Mouse (Mus musculus): ENCODE data around the gene Zcchc8.
"Not testable (repeated sequence)": the region's sequence is repeated elsewhere in the genome, so short reads cannot be mapped to it uniquely, and the experiment has no call there.

Zcchc8 gene

GRCm38 (mm10) chr5:123720328-123721311 is at the start of gene Zcchc8:
Zcchc8 (minus strand) TSS chr5:123721100.
- peak; percentile 97 for DNase-seq

GRCm38 (mm10) chr5:123766455-123766854 is 45.6 kb upstream of the Zcchc8 start:
- not testable (repeated sequence) for DNase-seq

GRCm38 (mm10) chr5:123765506-123765905 is 44.6 kb upstream of the Zcchc8 start:
- DNase-seq: no peak

- peak; percentile 100 for DNase-seq
These were observed 28.5 kb upstream of the Zcchc8 start, which contains the start of the genes Rsrc2 and Kntc1 for GRCm38 (mm10) chr5:123749065-123750064. Rsrc2 (minus strand) TSS chr5:123749414. Kntc1 (plus strand) TSS chr5:123749716.

- DNase-seq: no peak
These were observed 27.6 kb upstream of the Zcchc8 start for GRCm38 (mm10) chr5:123748339-123749064.

GRCm38 (mm10) chr5:123747604-123748003 is 26.7 kb upstream of the Zcchc8 start:
- no peak for DNase-seq

- no peak for DNase-seq
These were observed 25.4 kb upstream of the Zcchc8 start for GRCm38 (mm10) chr5:123746253-123746652.

GRCm38 (mm10) chr5:123744358-123744757 is 23.5 kb upstream of the Zcchc8 start:
- DNase-seq: no peak

GRCm38 (mm10) chr5:123730981-123731380 is 10.1 kb upstream of the Zcchc8 start:
- DNase-seq: no peak

GRCm38 (mm10) chr5:123723816-123724215 is 2.9 kb upstream of the Zcchc8 start:
- DNase-seq: not testable (repeated sequence)

- no peak for DNase-seq
These were observed 6.3 kb downstream of the Zcchc8 start for GRCm38 (mm10) chr5:123714622-123715021.

- DNase-seq: no peak
These were observed 7.1 kb downstream of the Zcchc8 start for GRCm38 (mm10) chr5:123713782-123714181.

- no peak for DNase-seq
These were observed 11.3 kb downstream of the Zcchc8 start for GRCm38 (mm10) chr5:123709571-123709970.

GRCm38 (mm10) chr5:123708598-123708997 is 12.3 kb downstream of the Zcchc8 start:
- no peak for DNase-seq

- DNase-seq: peak; percentile 38
These were observed 20.3 kb downstream of the Zcchc8 start for GRCm38 (mm10) chr5:123700625-123701024.

- peak; percentile 81 for DNase-seq
These were observed 21.7 kb downstream of the Zcchc8 start for GRCm38 (mm10) chr5:123699198-123699597.

GRCm38 (mm10) chr5:123696961-123697360 is 23.9 kb downstream of the Zcchc8 start:
- no peak for DNase-seq

GRCm38 (mm10) chr5:123696244-123696643 is 24.7 kb downstream of the Zcchc8 start:
- no peak for DNase-seq

- no peak for DNase-seq
These were observed 26.4 kb downstream of the Zcchc8 start for GRCm38 (mm10) chr5:123694468-123694867.

GRCm38 (mm10) chr5:123684221-123685144 is 36.4 kb downstream of the Zcchc8 start, which contains the start of gene Clip1:
Clip1 (minus strand) TSS chr5:123684618.
- DNase-seq: peak; percentile 77
